Mouse (Mus musculus) MEL (cell line): Measurements from ENCODE around the gene Dhdh. TPM values are rescaled to one million over a fixed set of nuclear protein-coding genes. Genes with fewer than 3 reads are reported as not detected.

Experiments
- DNase-seq: peaks from one replicate; pipeline ENCODE4 v3.0.0; 2011; ENCODE audit warnings: low read depth, low spot score
- H3K27ac ChIP-seq: 2 replicates; pipeline ENCODE4 v1.5.1; 2012; ENCODE audit warnings: low read depth, mild to moderate bottlenecking, control low read depth, low read length, moderate library complexity; ENCODE audit not compliant: control insufficient read depth
- H3K27me3 ChIP-seq, 2 experiments: fragments of 150-350 bp in 1 of 2; sonication (generic) in 1 of 2; 2 replicates each; pipeline ENCODE4 v1.6.1; 2012; ENCODE audit warnings: low read length in 2 of 2, mild to moderate bottlenecking in 2 of 2, improper control_type of control experiment in 1 of 2, moderate library complexity in 1 of 2; ENCODE audit not compliant: insufficient read depth in 2 of 2, control insufficient read depth in 1 of 2
- H3K36me3 ChIP-seq, 2 experiments: 2 replicates each; pipeline ENCODE4 v1.6.1; 2012 to 2014; ENCODE audit warnings: low read length in 2 of 2, improper control_type of control experiment in 1 of 2, inconsistent platforms in 1 of 2, mild to moderate bottlenecking in 1 of 2; ENCODE audit not compliant: insufficient read depth in 2 of 2, control insufficient read depth in 1 of 2
- H3K4me1 ChIP-seq, 2 experiments: fragments of 150-350 bp in 1 of 2; sonication (generic) in 1 of 2; 2 replicates each; pipeline ENCODE4 v1.6.1; 2012; ENCODE audit warnings: low read length in 2 of 2, improper control_type of control experiment in 1 of 2, mild to moderate bottlenecking in 1 of 2; ENCODE audit not compliant: insufficient read depth in 2 of 2, control insufficient read depth in 1 of 2
- H3K4me3 ChIP-seq, 2 experiments: fragments of 150-350 bp in 1 of 2; sonication (generic) in 1 of 2; 2 replicates each; pipeline ENCODE4 v1.5.1; 2012; ENCODE audit warnings: low read depth in 2 of 2, low read length in 2 of 2, mild to moderate bottlenecking in 2 of 2, moderate library complexity in 2 of 2, control low read depth in 1 of 2, improper control_type of control experiment in 1 of 2; ENCODE audit not compliant: control insufficient read depth in 1 of 2, insufficient read depth in 1 of 2
- H3K79me2 ChIP-seq: 2 replicates; pipeline ENCODE4 v1.6.1; 2012; ENCODE audit warnings: mild to moderate bottlenecking, low read length, moderate library complexity; ENCODE audit not compliant: control insufficient read depth, poor library complexity, insufficient read depth
- H3K9ac ChIP-seq: 2 replicates; pipeline ENCODE4 v1.6.1; 2012; ENCODE audit warnings: low read depth, mild to moderate bottlenecking, control low read depth, low read length, moderate library complexity; ENCODE audit not compliant: control insufficient read depth, poor library complexity, severe bottlenecking
- H3K9me3 ChIP-seq: fragments of 150-350 bp; sonication (generic); replicated peaks from 2 replicates; pipeline ENCODE4 v1.6.1; 2012; ENCODE audit warnings: mild to moderate bottlenecking, low read length, improper control_type of control experiment, moderate library complexity; ENCODE audit not compliant: insufficient read depth
- CTCF ChIP-seq, 3 experiments: IDR thresholded peaks in 2 of 3; conservative IDR thresholded peaks in 1 of 3; 2 replicates each; pipeline ENCODE4 v1.5.1; 2011 to 2012; ENCODE audit warnings: low read length in 3 of 3, low read depth in 2 of 3, mild to moderate bottlenecking in 2 of 3, improper control_type of control experiment in 1 of 3, inconsistent platforms in 1 of 3, mixed read lengths in 1 of 3, moderate library complexity in 1 of 3; ENCODE audit not compliant: control insufficient read depth in 1 of 3, insufficient read depth in 1 of 3, poor library complexity in 1 of 3, severe bottlenecking in 1 of 3
- E2F4 ChIP-seq: IDR thresholded peaks from 2 replicates; pipeline ENCODE4 v1.6.1; 2011; ENCODE audit warnings: low read depth, low read length, improper control_type of control experiment, borderline replicate concordance
- ELF1 ChIP-seq: IDR thresholded peaks from 2 replicates; pipeline ENCODE4 v1.6.1; 2014; ENCODE audit warnings: low read depth, mild to moderate bottlenecking, inconsistent platforms, low read length, improper control_type of control experiment, moderate library complexity
- EP300 ChIP-seq, 2 experiments: IDR thresholded peaks; 2 replicates each; pipeline ENCODE4 v1.6.1; 2011; ENCODE audit warnings: improper control_type of control experiment in 2 of 2, low read length in 2 of 2, low read depth in 1 of 2, mild to moderate bottlenecking in 1 of 2
- GABPA ChIP-seq: IDR thresholded peaks from 2 replicates; pipeline ENCODE4 v1.6.1; 2012; ENCODE audit warnings: low read depth, mild to moderate bottlenecking, inconsistent platforms, low read length, improper control_type of control experiment, moderate library complexity
- HCFC1 ChIP-seq: IDR thresholded peaks from 2 replicates; pipeline ENCODE4 v1.6.1; 2012; ENCODE audit warnings: low read depth, mild to moderate bottlenecking, inconsistent platforms, low read length, improper control_type of control experiment, moderate library complexity
- JUND ChIP-seq: IDR thresholded peaks from 2 replicates; pipeline ENCODE4 v1.6.1; 2011; ENCODE audit warnings: low read depth, mild to moderate bottlenecking, improper control_type of control experiment, low read length
- MAFK ChIP-seq: IDR thresholded peaks from 2 replicates; pipeline ENCODE4 v1.6.1; 2011; ENCODE audit warnings: low read depth, mild to moderate bottlenecking, low read length, improper control_type of control experiment, borderline replicate concordance
- MEF2A ChIP-seq: IDR thresholded peaks from 2 replicates; pipeline ENCODE4 v1.6.1; 2014; ENCODE audit warnings: low read depth, mild to moderate bottlenecking, inconsistent platforms, low read length, improper control_type of control experiment; ENCODE audit not compliant: poor library complexity, insufficient replicate concordance, severe bottlenecking; ENCODE audit errors: extremely low read depth
- MYB ChIP-seq: IDR thresholded peaks from 2 replicates; pipeline ENCODE4 v1.6.1; 2011; ENCODE audit warnings: mild to moderate bottlenecking, low read depth, low read length, improper control_type of control experiment
- POLR2A ChIP-seq, 2 experiments: IDR thresholded peaks; 2 replicates each; pipeline ENCODE4 v1.6.1; 2011 to 2012; ENCODE audit warnings: low read length in 2 of 2, mild to moderate bottlenecking in 2 of 2, control low read depth in 1 of 2, improper control_type of control experiment in 1 of 2, low read depth in 1 of 2, moderate library complexity in 1 of 2; ENCODE audit not compliant: control insufficient read depth in 1 of 2, insufficient read depth in 1 of 2, poor library complexity in 1 of 2
- RCOR1 ChIP-seq: IDR thresholded peaks from 2 replicates; pipeline ENCODE4 v1.6.1; 2012; ENCODE audit warnings: low read depth, mild to moderate bottlenecking, inconsistent platforms, low read length, improper control_type of control experiment
- SMC3 ChIP-seq: IDR thresholded peaks from 2 replicates; pipeline ENCODE4 v1.6.1; 2011; ENCODE audit warnings: low read depth, low read length, improper control_type of control experiment
- TAL1 ChIP-seq: IDR thresholded peaks from 2 replicates; pipeline ENCODE4 v1.6.1; 2012; ENCODE audit warnings: mild to moderate bottlenecking, inconsistent platforms, low read length, moderate library complexity, mixed read lengths
- TBP ChIP-seq: IDR thresholded peaks from 2 replicates; pipeline ENCODE4 v1.8.0; 2011; ENCODE audit warnings: low read depth, low read length, improper control_type of control experiment
- TCF12 ChIP-seq: IDR thresholded peaks from 2 replicates; pipeline ENCODE4 v1.6.1; 2014; ENCODE audit warnings: low read depth, mild to moderate bottlenecking, inconsistent platforms, low read length, improper control_type of control experiment, moderate library complexity
- UBTF ChIP-seq: IDR thresholded peaks from 2 replicates; pipeline ENCODE4 v1.6.1; 2012; ENCODE audit warnings: low read depth, mild to moderate bottlenecking, inconsistent platforms, low read length, improper control_type of control experiment, moderate library complexity, borderline replicate concordance; ENCODE audit not compliant: insufficient read depth
- ZC3H11A ChIP-seq: IDR thresholded peaks from 2 replicates; pipeline ENCODE4 v1.6.1; 2012; ENCODE audit warnings: low read depth, mild to moderate bottlenecking, inconsistent platforms, low read length, improper control_type of control experiment
- ZKSCAN1 ChIP-seq: IDR thresholded peaks from 2 replicates; pipeline ENCODE4 v1.6.1; 2012; ENCODE audit warnings: low read depth, mild to moderate bottlenecking, inconsistent platforms, low read length, improper control_type of control experiment, moderate library complexity
- ZNF384 ChIP-seq: IDR thresholded peaks from 2 replicates; pipeline ENCODE4 v1.6.1; 2012; ENCODE audit warnings: low read depth, mild to moderate bottlenecking, inconsistent platforms, low read length, improper control_type of control experiment
- polyA plus RNA-seq, 2 experiments: library from polyadenylated mRNA; stranded (reverse) in 1 of 2; unstranded in 1 of 2; fragments of >175 nt in 1 of 2; fragments of >200 nt in 1 of 2; gene quantifications; 2 replicates each; pipeline versions ENCODE4 v1.2.1 to v1.2.4; 2012; ENCODE audit warnings: low replicate concordance in 2 of 2, low read depth in 1 of 2; ENCODE audit not compliant: insufficient read length in 2 of 2, insufficient read depth in 1 of 2, missing spikeins in 1 of 2
- total RNA-seq: library from RNA; depleted of rRNA; stranded (reverse); fragments of 300-350 nt; gene quantifications from 2 replicates; pipeline ENCODE4 v1.2.3, GENCODE M21; 2012; rRNA removed

The Dhdh gene
- total and polyA plus RNA-seq, 3 experiments = 0.08 to 1.6 TPM; not detected in 1

DNA sequence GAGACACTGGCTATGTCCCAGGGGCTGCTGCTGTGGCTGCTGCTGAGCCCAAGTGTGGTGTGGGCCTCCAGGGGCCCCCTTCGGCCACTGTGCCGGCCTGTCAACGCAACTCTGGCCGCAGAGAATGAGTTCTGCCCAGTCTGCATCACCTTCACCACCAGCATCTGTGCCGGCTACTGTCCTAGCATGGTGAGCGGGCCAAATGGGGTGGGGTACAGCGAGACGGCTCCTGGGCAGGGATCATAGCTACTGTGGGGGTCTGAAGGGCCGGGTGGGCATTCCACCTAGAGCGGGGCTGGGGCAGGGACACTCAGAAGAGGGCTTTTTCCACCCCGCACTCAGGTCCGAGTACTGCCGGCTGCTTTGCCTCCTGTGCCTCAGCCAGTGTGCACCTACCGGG lies 67.4 kb downstream of the Dhdh start:
- Histone ChIP-seq H3K9me3 (no peaks in the 10 kb centered on the region), H3K27ac (no peak overlapping the region), H3K9ac (no peak overlapping the region), H3K36me3 (peaks cover 0 to 3% of the 10 kb centered on the region in 2 experiments; a peak in 1 of 4 replicates), H3K27me3 (no peaks in the 10 kb centered on the region), H3K4me1 (no peaks in the 10 kb centered on the region), H3K79me2 (0 out of 2 replicates have a peak, but pooled peaks cover 1% of the 10 kb centered on the region), H3K4me3 (no peak overlapping the region)
- no peak for DNase-seq
- TF ChIP-seq EP300 (IDR thresholded peaks at IDR 0.05; ENCODE audit: low read depth in 1 of 2, low read length in 2 of 2) (no peak), ZKSCAN1 (no peak), MYB (no peak), CTCF (IDR thresholded peaks at IDR 0.05 in 2 of 3, conservative IDR thresholded peaks at IDR 0.05 in 1 of 3; ENCODE audit: control insufficient read depth in 1 of 3, insufficient read depth in 1 of 3, low read depth in 2 of 3, low read length in 3 of 3, poor library complexity in 1 of 3, severe bottlenecking in 1 of 3) (no peak), ZC3H11A (no peak), JUND (no peak), E2F4 (no peak), ELF1 (no peak), RCOR1 (no peak), MAFK (no peak), SMC3 (no peak), HCFC1 (no peak), ZNF384 (no peak), GABPA (no peak), POLR2A (IDR thresholded peaks at IDR 0.05; ENCODE audit: control insufficient read depth in 1 of 2, insufficient read depth in 1 of 2, low read depth in 1 of 2, low read length in 2 of 2, poor library complexity in 1 of 2) (no peak), TCF12 (no peak), TBP (no peak), MEF2A (no peak), TAL1 (no peak), UBTF (no peak)

Other genes starting within 250 kb of the Dhdh start
Only the 30 nearest of the 36 such genes appear.
- not detected in 2 replicates for gene Slc6a21, start 211.3 kb downstream of the Dhdh start, total RNA-seq
- gene Slc6a21, start 211.3 kb downstream of the Dhdh start, polyA plus RNA-seq = not detected
- 4.5 and 4.8 TPM in 2 replicates for gene Trpm4, start 155.0 kb downstream of the Dhdh start, total RNA-seq
- 1 to 10 TPM in 1 of 2 experiments, not detected in 1; 6.9 TPM for gene Trpm4, start 155.0 kb downstream of the Dhdh start, polyA plus RNA-seq
- gene Hrc, start 153.5 kb downstream of the Dhdh start, total RNA-seq = not detected in 2 replicates
- under 1 TPM in 1 of 2 experiments, not detected in 1; 0.22 TPM for gene Hrc, start 153.5 kb downstream of the Dhdh start, polyA plus RNA-seq
- 3.0 and 3.4 TPM in 2 replicates for gene Ppfia3, start 121.8 kb downstream of the Dhdh start, total RNA-seq
- 1 to 10 TPM in 1 of 2 experiments, not detected in 1; 5.9 TPM for gene Ppfia3, start 121.8 kb downstream of the Dhdh start, polyA plus RNA-seq
- 1.3 and 1.4 TPM in 2 replicates for gene Lin7b, start 118.2 kb downstream of the Dhdh start, total RNA-seq
- 1 to 10 TPM in 1 of 2 experiments, not detected in 1; 3.8 TPM for gene Lin7b, start 118.2 kb downstream of the Dhdh start, polyA plus RNA-seq
- gene Snrnp70, start 93.1 kb downstream of the Dhdh start, total RNA-seq = 260 and 272 TPM in 2 replicates
- 1,000 to 10,000 TPM in 1 of 2 experiments, 100 to 1,000 TPM in 1; 588 to 1,478 TPM for gene Snrnp70, start 93.1 kb downstream of the Dhdh start, polyA plus RNA-seq
- gene Kcna7, start 83.2 kb downstream of the Dhdh start, total RNA-seq = 0.07 TPM in 1 of 2 replicates, not detected in the other
- under 1 TPM in 1 of 2 experiments, not detected in 1; 0.06 TPM for gene Kcna7, start 83.2 kb downstream of the Dhdh start, polyA plus RNA-seq
- 0.54 and 0.92 TPM in 2 replicates for gene Ntf5, start 75.1 kb downstream of the Dhdh start, total RNA-seq
- gene Ntf5, start 75.1 kb downstream of the Dhdh start, polyA plus RNA-seq = 1 to 10 TPM in 1 of 2 experiments, not detected in 1; 1.9 TPM
- gene Lhb, start 68.0 kb downstream of the Dhdh start, total RNA-seq = 0.19 TPM in 1 of 2 replicates, not detected in the other
- under 1 TPM in 1 of 2 experiments, not detected in 1; 0.28 TPM for gene Lhb, start 68.0 kb downstream of the Dhdh start, polyA plus RNA-seq
- 12.8 and 15.0 TPM in 2 replicates for gene Gys1, start 54.0 kb downstream of the Dhdh start, total RNA-seq
- 10 to 100 TPM in 1 of 2 experiments, not detected in 1; 46.9 TPM for gene Gys1, start 54.0 kb downstream of the Dhdh start, polyA plus RNA-seq
- 434 and 469 TPM in 2 replicates for gene Ruvbl2, start 50.7 kb downstream of the Dhdh start, total RNA-seq
- gene Ruvbl2, start 50.7 kb downstream of the Dhdh start, polyA plus RNA-seq = 100 to 1,000 TPM in 1 of 2 experiments, not detected in 1; 758 TPM
- 1,416 and 1,470 TPM in 2 replicates for gene Ftl1, start 28.9 kb downstream of the Dhdh start, total RNA-seq
- gene Ftl1, start 28.9 kb downstream of the Dhdh start, polyA plus RNA-seq = 1,000 to 10,000 TPM in 1 of 2 experiments, not detected in 1; 2,290 TPM
- 105 and 130 TPM in 2 replicates for gene Bax, start 21.9 kb downstream of the Dhdh start, total RNA-seq
- 100 to 1,000 TPM; 205 to 778 TPM for gene Bax, start 21.9 kb downstream of the Dhdh start, polyA plus RNA-seq
- 0.56 and 1.1 TPM in 2 replicates for gene Tulp2, start 6.9 kb downstream of the Dhdh start, total RNA-seq
- gene Tulp2, start 6.9 kb downstream of the Dhdh start, polyA plus RNA-seq = 1 to 10 TPM in 1 of 2 experiments, not detected in 1; 1.2 TPM
- not detected in 2 replicates for gene Gm45808, start 2.0 kb downstream of the Dhdh start, total RNA-seq
- gene Gm45808, start 2.0 kb downstream of the Dhdh start, polyA plus RNA-seq = not detected
- 196 and 224 TPM in 2 replicates for gene Nucb1, start 21.6 kb upstream of the Dhdh start, total RNA-seq
- 100 to 1,000 TPM in 1 of 2 experiments, 10 to 100 TPM in 1; 92.3 to 343 TPM for gene Nucb1, start 21.6 kb upstream of the Dhdh start, polyA plus RNA-seq
- 27.0 and 27.2 TPM in 2 replicates for gene Ppp1r15a, start 37.5 kb upstream of the Dhdh start, total RNA-seq
- gene Ppp1r15a, start 37.5 kb upstream of the Dhdh start, polyA plus RNA-seq = 10 to 100 TPM in 1 of 2 experiments, not detected in 1; 78.0 TPM
- 0.12 and 0.36 TPM in 2 replicates for gene Plekha4, start 37.5 kb upstream of the Dhdh start, total RNA-seq
- gene Plekha4, start 37.5 kb upstream of the Dhdh start, polyA plus RNA-seq = under 1 TPM in 1 of 2 experiments, not detected in 1; 0.65 TPM
- 1.8 and 2.0 TPM in 2 replicates for gene Hsd17b14, start 66.1 kb upstream of the Dhdh start, total RNA-seq
- gene Hsd17b14, start 66.1 kb upstream of the Dhdh start, polyA plus RNA-seq = 1 to 10 TPM in 1 of 2 experiments, not detected in 1; 9.3 TPM
- gene Bcat2, start 81.3 kb upstream of the Dhdh start, total RNA-seq = 47.4 and 49.4 TPM in 2 replicates
- 100 to 1,000 TPM in 1 of 2 experiments, not detected in 1; 140 TPM for gene Bcat2, start 81.3 kb upstream of the Dhdh start, polyA plus RNA-seq
- gene Fgf21, start 126.7 kb upstream of the Dhdh start, total RNA-seq = not detected in 2 replicates
- gene Fgf21, start 126.7 kb upstream of the Dhdh start, polyA plus RNA-seq = not detected
- gene Fut1, start 128.5 kb upstream of the Dhdh start, total RNA-seq = 0.07 TPM in 1 of 2 replicates, not detected in the other
- gene Fut1, start 128.5 kb upstream of the Dhdh start, polyA plus RNA-seq = under 1 TPM in 1 of 2 experiments, not detected in 1; 0.04 TPM
- not detected in 2 replicates for gene Izumo1, start 133.0 kb upstream of the Dhdh start, total RNA-seq
- under 1 TPM in 1 of 2 experiments, not detected in 1; 0.04 TPM for gene Izumo1, start 133.0 kb upstream of the Dhdh start, polyA plus RNA-seq
- 1.1 TPM in 2 replicates for gene Rasip1, start 138.7 kb upstream of the Dhdh start, total RNA-seq
- under 1 TPM in 1 of 2 experiments, not detected in 1; 0.65 TPM for gene Rasip1, start 138.7 kb upstream of the Dhdh start, polyA plus RNA-seq
- not detected in 2 replicates for gene Mamstr, start 151.2 kb upstream of the Dhdh start, total RNA-seq
- not detected for gene Mamstr, start 151.2 kb upstream of the Dhdh start, polyA plus RNA-seq
- gene Fut2, start 177.6 kb upstream of the Dhdh start, total RNA-seq = not detected in 2 replicates
- not detected for gene Fut2, start 177.6 kb upstream of the Dhdh start, polyA plus RNA-seq
- gene Ntn5, start 195.2 kb upstream of the Dhdh start, total RNA-seq = not detected in 2 replicates
- gene Ntn5, start 195.2 kb upstream of the Dhdh start, polyA plus RNA-seq = under 1 TPM in 1 of 2 experiments, not detected in 1; 0.13 TPM
- not detected in 2 replicates for gene Sec1, start 205.6 kb upstream of the Dhdh start, total RNA-seq
- not detected for gene Sec1, start 205.6 kb upstream of the Dhdh start, polyA plus RNA-seq
- 0.29 and 0.77 TPM in 2 replicates for gene Car11, start 211.0 kb upstream of the Dhdh start, total RNA-seq
- gene Car11, start 211.0 kb upstream of the Dhdh start, polyA plus RNA-seq = 1 to 10 TPM in 1 of 2 experiments, not detected in 1; 1.5 TPM
- gene Dbp, start 216.3 kb upstream of the Dhdh start, total RNA-seq = 21.1 and 24.4 TPM in 2 replicates
- 10 to 100 TPM in 1 of 2 experiments, not detected in 1; 22.5 TPM for gene Dbp, start 216.3 kb upstream of the Dhdh start, polyA plus RNA-seq